Mouse (Mus musculus): ENCODE measurements around the gene Gpat3. TPM values are rescaled to one million over a fixed set of nuclear protein-coding genes. Genes with fewer than 3 reads are reported as not detected.

Gene Gpat3
- polyA plus RNA-seq, 1 experiment from 2014 or later = 0.42 TPM

- no peak overlapping the region for H3K27ac ChIP-seq (ENCODE audit: low read depth, low read length)
- H3K36me3 ChIP-seq (ENCODE audit: control insufficient read depth, insufficient read depth, low read length) = no peaks in the 10 kb centered on the region
- WGBS = 79% methylated on average over 11 of the region's 11 CpGs
- H3K9me3 ChIP-seq (ENCODE audit: control insufficient read depth, low read length) = no peaks in the 10 kb centered on the region
- H3K9ac ChIP-seq (ENCODE audit: low read depth, low read length) = no peak overlapping the region
- H3K4me1 ChIP-seq (ENCODE audit: control insufficient read depth, insufficient read depth, low read length) = no peaks in the 10 kb centered on the region
- no peak overlapping the region for H3K4me2 ChIP-seq (replicated peaks; ENCODE audit: low read depth, low read length)
- no peaks in the 10 kb centered on the region for H3K27me3 ChIP-seq (ENCODE audit: control insufficient read depth, insufficient read depth, low read length)
- H3K4me3 ChIP-seq (ENCODE audit: low read length) = no peak overlapping the region
- no peak for ATAC-seq (ENCODE audit: low FRiP score, low TSS enrichment)
These were observed 54.4 kb downstream of the Gpat3 start for GRCm38 (mm10) chr5:100899745-100900489.

GRCm38 (mm10) chr5:100901046-100901445, 55.5 kb downstream of the Gpat3 start:
- no peaks in the 10 kb centered on the region for H3K9me3 ChIP-seq (ENCODE audit: control insufficient read depth, low read length)
- H3K27ac ChIP-seq (ENCODE audit: low read depth, low read length) = no peak overlapping the region
- H3K36me3 ChIP-seq (ENCODE audit: control insufficient read depth, insufficient read depth, low read length) = no peaks in the 10 kb centered on the region
- no peak for ATAC-seq (ENCODE audit: low FRiP score, low TSS enrichment)
- no peak overlapping the region for H3K9ac ChIP-seq (ENCODE audit: low read depth, low read length)
- H3K4me1 ChIP-seq (ENCODE audit: control insufficient read depth, insufficient read depth, low read length) = no peaks in the 10 kb centered on the region
- WGBS = 80% methylated on average over 5 of the region's 5 CpGs
- no peak overlapping the region for H3K4me3 ChIP-seq (ENCODE audit: low read length)
- H3K27me3 ChIP-seq (ENCODE audit: control insufficient read depth, insufficient read depth, low read length) = no peaks in the 10 kb centered on the region
- no peak overlapping the region for H3K4me2 ChIP-seq (replicated peaks; ENCODE audit: low read depth, low read length)

GRCm38 (mm10) chr5:100908478-100908877, 63.0 kb downstream of the Gpat3 start:
- Histone ChIP-seq H3K4me2 (replicated peaks; ENCODE audit: low read depth, low read length) (no peak overlapping the region), H3K27ac (ENCODE audit: low read depth, low read length) (no peak overlapping the region), H3K9ac (ENCODE audit: low read depth, low read length) (no peak overlapping the region), H3K27me3 (ENCODE audit: control insufficient read depth, insufficient read depth, low read length) (no peaks in the 10 kb centered on the region), H3K4me3 (ENCODE audit: low read length) (no peak overlapping the region), H3K36me3 (ENCODE audit: control insufficient read depth, insufficient read depth, low read length) (no peaks in the 10 kb centered on the region), H3K9me3 (ENCODE audit: control insufficient read depth, low read length) (no peaks in the 10 kb centered on the region), H3K4me1 (ENCODE audit: control insufficient read depth, insufficient read depth, low read length) (no peaks in the 10 kb centered on the region)
- no peak for ATAC-seq (ENCODE audit: low FRiP score, low TSS enrichment)
- 86% methylated on average over 7 of the region's 7 CpGs for WGBS

GRCm38 (mm10) chr5:100908901-100909300, 63.4 kb downstream of the Gpat3 start:
- Histone ChIP-seq H3K9ac (ENCODE audit: low read depth, low read length) (no peak overlapping the region), H3K36me3 (ENCODE audit: control insufficient read depth, insufficient read depth, low read length) (no peaks in the 10 kb centered on the region), H3K4me3 (ENCODE audit: low read length) (no peak overlapping the region), H3K9me3 (ENCODE audit: control insufficient read depth, low read length) (no peaks in the 10 kb centered on the region), H3K27me3 (ENCODE audit: control insufficient read depth, insufficient read depth, low read length) (no peaks in the 10 kb centered on the region), H3K27ac (ENCODE audit: low read depth, low read length) (no peak overlapping the region), H3K4me2 (replicated peaks; ENCODE audit: low read depth, low read length) (no peak overlapping the region), H3K4me1 (ENCODE audit: control insufficient read depth, insufficient read depth, low read length) (no peaks in the 10 kb centered on the region)
- ATAC-seq (ENCODE audit: low FRiP score, low TSS enrichment) = no peak
- 80% methylated on average over 10 of the region's 10 CpGs for WGBS

GRCm38 (mm10) chr5:100909691-100910090, 64.2 kb downstream of the Gpat3 start:
- ATAC-seq (ENCODE audit: low FRiP score, low TSS enrichment) = no peak
- Histone ChIP-seq H3K9me3 (ENCODE audit: control insufficient read depth, low read length) (no peaks in the 10 kb centered on the region), H3K4me2 (replicated peaks; ENCODE audit: low read depth, low read length) (no peak overlapping the region), H3K36me3 (ENCODE audit: control insufficient read depth, insufficient read depth, low read length) (no peaks in the 10 kb centered on the region), H3K27me3 (ENCODE audit: control insufficient read depth, insufficient read depth, low read length) (no peaks in the 10 kb centered on the region), H3K4me1 (ENCODE audit: control insufficient read depth, insufficient read depth, low read length) (no peaks in the 10 kb centered on the region), H3K4me3 (ENCODE audit: low read length) (no peak overlapping the region), H3K9ac (ENCODE audit: low read depth, low read length) (no peak overlapping the region), H3K27ac (ENCODE audit: low read depth, low read length) (no peak overlapping the region)
- 86% methylated on average over 11 of the region's 11 CpGs for WGBS

- no peaks in the 10 kb centered on the region for H3K27me3 ChIP-seq (ENCODE audit: control insufficient read depth, insufficient read depth, low read length)
- no peak overlapping the region for H3K4me3 ChIP-seq (ENCODE audit: low read length)
- 72% methylated on average over 19 of the region's 19 CpGs for WGBS
- no peak overlapping the region for H3K27ac ChIP-seq (ENCODE audit: low read depth, low read length)
- no peaks in the 10 kb centered on the region for H3K9me3 ChIP-seq (ENCODE audit: control insufficient read depth, low read length)
- H3K4me1 ChIP-seq (ENCODE audit: control insufficient read depth, insufficient read depth, low read length) = no peaks in the 10 kb centered on the region
- ATAC-seq (ENCODE audit: low FRiP score, low TSS enrichment) = no peak
- H3K36me3 ChIP-seq (ENCODE audit: control insufficient read depth, insufficient read depth, low read length) = no peaks in the 10 kb centered on the region
- no peak overlapping the region for H3K4me2 ChIP-seq (replicated peaks; ENCODE audit: low read depth, low read length)
- no peak overlapping the region for H3K9ac ChIP-seq (ENCODE audit: low read depth, low read length)
These were observed 66.1 kb downstream of the Gpat3 start for GRCm38 (mm10) chr5:100911502-100912097.

GRCm38 (mm10) chr5:100912366-100912765, 66.9 kb downstream of the Gpat3 start:
- no peaks in the 10 kb centered on the region for H3K4me1 ChIP-seq (ENCODE audit: control insufficient read depth, insufficient read depth, low read length)
- H3K4me2 ChIP-seq (replicated peaks; ENCODE audit: low read depth, low read length) = no peak overlapping the region
- H3K36me3 ChIP-seq (ENCODE audit: control insufficient read depth, insufficient read depth, low read length) = no peaks in the 10 kb centered on the region
- H3K9me3 ChIP-seq (ENCODE audit: control insufficient read depth, low read length) = no peaks in the 10 kb centered on the region
- no peak overlapping the region for H3K9ac ChIP-seq (ENCODE audit: low read depth, low read length)
- no peak overlapping the region for H3K27ac ChIP-seq (ENCODE audit: low read depth, low read length)
- 81% methylated on average over 7 of the region's 7 CpGs for WGBS
- no peaks in the 10 kb centered on the region for H3K27me3 ChIP-seq (ENCODE audit: control insufficient read depth, insufficient read depth, low read length)
- no peak for ATAC-seq (ENCODE audit: low FRiP score, low TSS enrichment)
- no peak overlapping the region for H3K4me3 ChIP-seq (ENCODE audit: low read length)

GRCm38 (mm10) chr5:100913274-100913673, 67.8 kb downstream of the Gpat3 start:
- Histone ChIP-seq H3K27ac (ENCODE audit: low read depth, low read length) (no peak overlapping the region), H3K27me3 (ENCODE audit: control insufficient read depth, insufficient read depth, low read length) (no peaks in the 10 kb centered on the region), H3K4me2 (replicated peaks; ENCODE audit: low read depth, low read length) (no peak overlapping the region), H3K4me1 (ENCODE audit: control insufficient read depth, insufficient read depth, low read length) (no peaks in the 10 kb centered on the region), H3K36me3 (ENCODE audit: control insufficient read depth, insufficient read depth, low read length) (no peaks in the 10 kb centered on the region), H3K9ac (ENCODE audit: low read depth, low read length) (no peak overlapping the region), H3K9me3 (ENCODE audit: control insufficient read depth, low read length) (no peaks in the 10 kb centered on the region), H3K4me3 (ENCODE audit: low read length) (no peak overlapping the region)
- 61% methylated on average over 9 of the region's 9 CpGs for WGBS
- no peak for ATAC-seq (ENCODE audit: low FRiP score, low TSS enrichment)

- 0 out of 2 replicates have a peak, but pooled peaks have one; percentile 30 for ATAC-seq (ENCODE audit: low FRiP score, low TSS enrichment)
- Histone ChIP-seq H3K27ac (ENCODE audit: low read depth, low read length) (no peak overlapping the region), H3K4me2 (replicated peaks; ENCODE audit: low read depth, low read length) (no peak overlapping the region), H3K9ac (ENCODE audit: low read depth, low read length) (no peak overlapping the region), H3K9me3 (ENCODE audit: control insufficient read depth, low read length) (no peaks in the 10 kb centered on the region), H3K27me3 (ENCODE audit: control insufficient read depth, insufficient read depth, low read length) (no peaks in the 10 kb centered on the region), H3K36me3 (ENCODE audit: control insufficient read depth, insufficient read depth, low read length) (no peaks in the 10 kb centered on the region), H3K4me1 (ENCODE audit: control insufficient read depth, insufficient read depth, low read length) (no peaks in the 10 kb centered on the region), H3K4me3 (ENCODE audit: low read length) (no peak overlapping the region)
- WGBS = 20% methylated on average over 7 of the region's 7 CpGs
These were observed 69.5 kb downstream of the Gpat3 start for GRCm38 (mm10) chr5:100914989-100915388.
